Mouse (Mus musculus) limb, embryonic 14.5 days (tissue): ENCODE measurements around the gene Crabp1. TPM values are rescaled to one million over a fixed set of nuclear protein-coding genes. Genes with fewer than 3 reads are reported as not detected.
A peak's percentile ranks its signal among the peaks of the same experiment; 100 is the strongest.

Experiments
- ATAC-seq: fragments of 200-750 bp; cut with Nextera tagmentation; 2 replicates; pipeline ENCODE4 v1.8.0; 2017; ENCODE audit warnings: low read depth, moderate number of reproducible peaks, moderate TSS enrichment; ENCODE audit not compliant: low FRiP score
- DNase-seq: peaks from one replicate; pipeline ENCODE4 v3.0.0-alpha.2; 2015; ENCODE audit warnings: low spot score
- H3K27ac ChIP-seq: fragments of 300-500 bp; sonication (generic); replicated peaks from 2 replicates; pipeline ENCODE4 v1.5.1; 2014; ENCODE audit warnings: low read depth, mild to moderate bottlenecking, low read length, moderate library complexity, mixed read lengths
- H3K27me3 ChIP-seq: fragments of 300-500 bp; sonication (generic); 2 replicates; pipeline ENCODE4 v1.6.1; 2014; ENCODE audit warnings: low read length, mixed read lengths; ENCODE audit not compliant: control insufficient read depth, insufficient read depth
- H3K36me3 ChIP-seq: fragments of 300-500 bp; sonication (generic); 2 replicates; pipeline ENCODE4 v1.6.1; 2014; ENCODE audit warnings: mild to moderate bottlenecking, low read length, moderate library complexity, mixed read lengths; ENCODE audit not compliant: control insufficient read depth, insufficient read depth
- H3K4me1 ChIP-seq: fragments of 300-500 bp; sonication (generic); 2 replicates; pipeline ENCODE4 v1.6.1; 2014; ENCODE audit warnings: antibody characterized with exemption, low read length, mixed read lengths; ENCODE audit not compliant: control insufficient read depth, insufficient read depth
- H3K4me2 ChIP-seq: fragments of 300-500 bp; sonication (generic); replicated peaks from 2 replicates; pipeline ENCODE4 v1.6.1; 2014; ENCODE audit warnings: low read depth, mild to moderate bottlenecking, low read length, moderate library complexity; ENCODE audit not compliant: severe bottlenecking
- H3K4me3 ChIP-seq: fragments of 300-500 bp; sonication (generic); replicated peaks from 2 replicates; pipeline ENCODE4 v1.5.1; 2014; ENCODE audit warnings: low read length
- H3K9ac ChIP-seq: fragments of 300-500 bp; sonication (generic); 2 replicates; pipeline ENCODE4 v1.6.1; 2014; ENCODE audit warnings: mild to moderate bottlenecking, low read depth, low read length, moderate library complexity; ENCODE audit not compliant: severe bottlenecking
- H3K9me3 ChIP-seq: fragments of 300-500 bp; sonication (generic); 2 replicates; pipeline ENCODE4 v1.6.1; 2016; ENCODE audit warnings: low read length; ENCODE audit not compliant: control insufficient read depth
- POLR2A ChIP-seq: fragments of 200-500 bp; IDR thresholded peaks from 2 replicates; pipeline ENCODE4 v1.8.0; 2012; ENCODE audit warnings: inconsistent platforms, mild to moderate bottlenecking, moderate library complexity, borderline replicate concordance; ENCODE audit not compliant: insufficient read depth, insufficient read length; ENCODE audit errors: extremely low read depth
- WGBS: fragments of 180-500 bp; shearing (Covaris S2); extraction: QIAGEN DNeasy Blood & Tissue Kit; methylation state at CpG from one replicate; pipeline ENCODE4 v1.1.7; 2014; 5-methylcytosine and 5-hydroxymethylcytosine counted together
- polyA plus RNA-seq, 2 experiments: library from polyadenylated mRNA; depleted of rRNA in 1 of 2; stranded (reverse) in 1 of 2; unstranded in 1 of 2; fragments of >200 nt; fragmentation: Nextera tagmentation in 1 of 2; extraction: Ambion mirVana in 1 of 2; gene quantifications; 2 replicates each; pipeline versions ENCODE4 v1.2.1 to v1.2.3; 2012 to 2014

The Crabp1 gene
- polyA plus RNA-seq, 2 experiments = 755 to 800 TPM

DNA sequence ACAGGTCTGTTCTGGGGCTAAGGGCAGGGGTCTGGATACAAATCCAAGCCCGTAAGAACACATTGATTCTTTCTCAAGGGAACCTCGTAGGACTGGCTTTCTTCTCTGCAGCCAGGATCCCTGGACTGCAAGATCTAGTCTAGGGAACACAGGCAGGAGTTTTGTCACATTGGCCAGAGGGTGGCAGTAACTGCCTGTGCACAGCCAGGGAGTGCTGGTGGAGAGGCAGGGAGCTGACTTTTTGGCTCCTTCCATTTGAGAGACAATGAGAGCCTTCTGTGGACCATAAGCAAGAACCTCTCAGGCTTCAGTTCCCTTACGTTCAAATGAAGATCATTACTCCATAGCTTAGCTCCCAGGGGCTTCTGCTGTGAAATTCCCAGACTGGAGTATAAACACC is 26.2 kb upstream of the Crabp1 start:
- TF ChIP-seq POLR2A = no peak
- Histone ChIP-seq H3K9me3 (no peaks in the 10 kb centered on the region), H3K4me3 (no peak overlapping the region), H3K4me1 (0 out of 2 replicates have a peak, but pooled peaks cover 6% of the 10 kb centered on the region), H3K9ac (no peak overlapping the region), H3K27ac (no peak overlapping the region), H3K4me2 (no peak overlapping the region), H3K36me3 (no peaks in the 10 kb centered on the region), H3K27me3 (no peaks in the 10 kb centered on the region)
- ATAC-seq (peak; percentile 48; the same call in 1 of the 2 replicates), DNase-seq (peak; percentile 78)
- whole genome bisulfite sequencing = 19% methylated on average over 3 of the region's 3 CpGs

DNA sequence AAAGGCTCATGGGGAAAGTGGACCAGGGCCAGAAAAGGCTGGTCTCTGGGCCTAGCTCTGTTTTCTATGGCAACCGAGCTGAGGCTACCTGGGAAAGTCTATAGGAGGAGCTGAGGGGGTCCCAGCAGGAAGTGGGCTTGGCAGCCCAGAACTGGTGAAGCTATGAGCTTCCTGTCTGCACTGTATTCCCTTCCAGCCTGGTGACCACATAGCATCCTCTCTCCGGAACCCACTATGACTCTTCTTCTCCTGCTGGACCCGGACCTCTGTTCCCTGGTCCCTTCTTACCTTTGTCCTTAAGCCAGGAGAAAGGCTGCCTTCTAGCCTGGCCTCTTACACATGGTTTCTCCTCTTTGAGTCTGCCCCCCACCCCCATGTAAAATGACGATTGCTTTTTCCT is 20.7 kb upstream of the Crabp1 start:
- H3K4me3 ChIP-seq = no peak overlapping the region
- H3K4me1 ChIP-seq = peaks cover 2% of the 10 kb centered on the region; the same call in 1 of the 2 replicates
- ATAC-seq (no peak), DNase-seq (no peak)
- no peak overlapping the region for H3K27ac ChIP-seq
- WGBS = 77% methylated on average over 4 of the region's 4 CpGs
- no peaks in the 10 kb centered on the region for H3K9me3 ChIP-seq
- no peak for TF ChIP-seq POLR2A
- H3K4me2 ChIP-seq = no peak overlapping the region
- no peaks in the 10 kb centered on the region for H3K27me3 ChIP-seq
- no peaks in the 10 kb centered on the region for H3K36me3 ChIP-seq
- H3K9ac ChIP-seq = no peak overlapping the region

DNA sequence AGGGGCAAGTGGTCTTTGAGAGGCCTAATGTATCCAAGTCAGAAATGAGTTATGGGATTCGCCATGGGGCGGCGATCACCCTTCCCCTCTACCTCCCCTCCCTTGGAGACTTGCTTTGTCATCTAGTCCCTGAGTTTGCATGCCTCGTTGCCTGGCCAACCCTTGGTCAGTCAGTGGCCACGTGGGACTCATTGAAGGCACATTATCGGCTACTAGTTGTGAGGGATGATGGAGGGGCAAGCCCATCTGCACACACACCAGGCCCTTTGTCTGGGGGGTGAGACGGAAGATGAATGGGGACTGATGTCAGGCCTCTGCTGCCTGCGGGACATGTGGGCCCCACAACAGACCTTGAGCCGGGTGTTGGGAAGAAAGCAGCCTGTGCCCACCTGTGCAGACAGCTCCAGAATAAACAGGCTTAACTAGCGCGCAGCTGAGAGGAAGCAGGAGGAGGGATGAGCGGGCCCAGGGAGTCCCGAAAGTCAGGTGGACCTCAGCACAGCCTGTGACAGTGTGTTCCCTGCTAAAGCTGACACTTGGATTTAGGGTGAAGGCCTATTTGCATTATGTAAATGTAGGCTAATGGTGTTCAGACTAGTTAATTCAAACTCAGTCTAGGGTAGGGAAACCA is 18.7 kb upstream of the Crabp1 start:
- no peak overlapping the region for H3K4me2 ChIP-seq
- H3K9me3 ChIP-seq = no peaks in the 10 kb centered on the region
- ATAC-seq = no peak
- H3K27me3 ChIP-seq = no peaks in the 10 kb centered on the region
- 48% methylated on average over 13 of the region's 13 CpGs for WGBS
- no peak for TF ChIP-seq POLR2A
- no peak overlapping the region for H3K4me3 ChIP-seq
- no peaks in the 10 kb centered on the region for H3K36me3 ChIP-seq
- peaks cover 2% of the 10 kb centered on the region; the same call in 1 of the 2 replicates for H3K4me1 ChIP-seq
- DNase-seq = no peak
- no peak overlapping the region for H3K9ac ChIP-seq
- no peak overlapping the region for H3K27ac ChIP-seq

DNA sequence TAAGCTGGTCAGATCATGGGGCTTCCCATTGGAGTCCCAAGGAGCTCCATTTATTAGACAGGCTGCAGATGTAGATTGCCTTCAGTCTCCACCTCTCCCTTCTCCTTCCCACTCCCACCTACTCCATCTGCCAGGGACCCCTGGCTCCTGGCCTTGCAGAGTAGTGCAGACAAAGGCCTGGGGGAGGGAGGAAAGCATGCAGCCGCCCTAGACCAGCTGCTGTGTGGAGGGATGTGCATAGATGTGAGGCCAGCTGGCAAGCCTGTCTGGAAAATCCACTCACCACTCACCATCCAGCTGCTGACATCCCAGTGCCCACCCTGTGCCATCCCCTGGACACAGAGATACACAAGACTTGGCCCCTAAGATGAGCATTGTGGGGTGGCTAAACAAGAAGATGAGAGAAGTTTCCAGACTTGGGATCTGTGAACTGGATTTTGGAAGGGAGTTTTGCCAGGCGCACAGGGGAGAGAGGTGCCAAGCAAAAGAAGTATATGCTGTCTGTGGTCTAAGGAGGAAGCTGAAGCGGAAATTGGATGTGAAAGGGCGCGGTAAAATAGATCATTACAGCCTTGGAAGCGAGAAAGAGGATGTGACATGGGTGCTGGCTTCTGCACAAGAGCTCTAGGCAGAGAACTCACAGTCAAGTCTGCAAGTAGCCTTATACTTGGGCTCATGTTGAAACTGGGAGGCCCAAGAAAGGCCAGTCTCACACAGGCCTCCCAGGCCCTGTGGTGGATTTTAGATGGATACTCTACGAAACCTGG is 14.2 kb upstream of the Crabp1 start:
- no peak for DNase-seq
- ATAC-seq = no peak
- TF ChIP-seq POLR2A = no peak
- Histone ChIP-seq H3K4me3 (no peak overlapping the region), H3K9me3 (no peaks in the 10 kb centered on the region), H3K9ac (no peak overlapping the region), H3K27ac (no peak overlapping the region), H3K36me3 (no peaks in the 10 kb centered on the region), H3K4me2 (no peak overlapping the region), H3K27me3 (no peaks in the 10 kb centered on the region), H3K4me1 (peaks cover 2% of the 10 kb centered on the region; the same call in 1 of the 2 replicates)
- WGBS = 80% methylated on average over 7 of the region's 7 CpGs

DNA sequence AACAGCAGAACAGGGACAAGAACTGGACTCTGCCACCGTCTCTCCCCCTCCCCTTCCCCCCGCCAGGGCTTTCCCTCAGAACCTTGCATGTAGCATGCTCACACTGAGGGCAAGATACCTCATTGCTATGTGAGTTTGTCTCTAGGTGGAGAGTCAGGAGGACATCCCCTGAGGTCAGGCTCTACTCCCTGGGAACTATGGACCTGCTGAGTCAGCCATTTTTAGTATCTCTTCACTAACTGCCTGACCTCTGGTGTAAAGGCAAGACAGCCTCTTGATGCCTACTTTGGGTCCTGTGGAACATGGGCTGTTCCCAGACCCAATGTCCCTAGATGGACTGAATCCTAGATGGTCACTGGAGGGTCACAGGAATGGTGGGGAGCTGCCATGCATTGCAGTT is 12.9 kb upstream of the Crabp1 start:
- H3K27me3 ChIP-seq = no peaks in the 10 kb centered on the region
- H3K27ac ChIP-seq = no peak overlapping the region
- H3K9me3 ChIP-seq = no peaks in the 10 kb centered on the region
- H3K4me3 ChIP-seq = no peak overlapping the region
- DNase-seq = no peak
- ATAC-seq = no peak
- H3K4me1 ChIP-seq = no peaks in the 10 kb centered on the region
- WGBS = 94% methylated on average over 2 of the region's 2 CpGs
- H3K9ac ChIP-seq = no peak overlapping the region
- H3K36me3 ChIP-seq = no peaks in the 10 kb centered on the region
- no peak overlapping the region for H3K4me2 ChIP-seq
- no peak for TF ChIP-seq POLR2A
